Mouse (Mus musculus): ENCODE results near the gene Scnn1b.
A peak's percentile ranks its signal among the peaks of the same experiment; 100 is the strongest.

Gene Scnn1b

GRCm38 (mm10) chr7:121864858-121865585, at the start of gene Scnn1b:
Gene Scnn1b, plus strand, starts transcription at chr7:121865038.
- no peak for DNase-seq

DNA sequence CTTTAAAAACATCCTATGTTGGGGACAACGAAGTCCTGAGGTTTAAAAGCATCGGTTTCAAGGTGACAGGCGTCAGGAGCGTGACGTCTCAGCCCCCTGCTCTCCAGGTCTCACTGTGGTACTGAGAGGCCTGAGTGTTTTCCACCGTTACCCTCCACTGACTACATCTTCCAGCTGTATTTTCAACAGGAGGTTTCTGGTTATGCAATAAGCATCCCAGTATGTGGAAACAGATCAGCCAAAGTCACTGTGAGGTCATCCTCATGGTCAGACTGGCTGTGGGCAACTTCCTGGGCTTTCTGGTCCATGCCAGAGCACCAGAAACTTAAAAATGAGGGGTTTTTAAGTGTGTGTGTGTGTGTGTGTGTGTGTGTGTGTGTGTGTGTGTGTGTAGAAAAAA, 43.2 kb upstream of the Scnn1b start:
- no peak for DNase-seq

DNA sequence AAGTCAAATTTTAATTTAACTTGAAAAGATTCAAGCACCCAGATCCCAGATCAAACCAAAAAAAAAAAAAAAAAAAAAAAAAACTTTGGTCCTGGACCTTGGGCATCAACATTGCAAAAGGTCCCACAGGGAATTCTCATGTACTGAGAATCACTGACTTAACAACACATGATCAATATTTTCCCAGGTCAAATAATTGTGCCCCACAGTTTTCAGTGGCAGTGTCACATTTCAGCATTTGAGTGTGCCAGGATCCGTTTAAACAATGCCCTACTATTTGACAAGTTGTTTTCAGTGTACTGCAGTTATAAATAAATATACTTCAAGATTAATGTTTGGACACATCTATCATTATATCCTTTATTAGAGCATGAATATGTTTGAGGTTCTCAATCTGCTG, 36.4 kb upstream of the Scnn1b start:
- no peak for DNase-seq

DNA sequence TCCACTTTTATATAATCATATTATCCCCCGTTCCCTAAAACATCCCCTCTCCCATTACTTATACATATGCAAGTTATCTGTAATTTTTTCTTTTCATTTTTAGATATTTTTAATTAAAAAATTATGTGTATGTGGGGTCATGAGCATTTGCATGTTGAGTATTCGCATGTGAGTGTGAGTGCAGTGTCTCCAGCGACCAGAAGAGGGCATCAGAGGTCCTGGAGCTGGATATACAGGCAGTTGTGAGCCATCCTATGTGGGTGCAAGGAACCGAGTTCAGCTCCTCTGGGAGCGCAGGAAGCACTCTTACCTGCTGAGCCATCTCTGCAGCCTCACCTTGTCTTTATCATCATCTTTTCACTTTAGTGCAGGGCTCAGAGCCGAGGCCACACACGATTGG, 29.4 kb upstream of the Scnn1b start:
- no peak for DNase-seq

DNA sequence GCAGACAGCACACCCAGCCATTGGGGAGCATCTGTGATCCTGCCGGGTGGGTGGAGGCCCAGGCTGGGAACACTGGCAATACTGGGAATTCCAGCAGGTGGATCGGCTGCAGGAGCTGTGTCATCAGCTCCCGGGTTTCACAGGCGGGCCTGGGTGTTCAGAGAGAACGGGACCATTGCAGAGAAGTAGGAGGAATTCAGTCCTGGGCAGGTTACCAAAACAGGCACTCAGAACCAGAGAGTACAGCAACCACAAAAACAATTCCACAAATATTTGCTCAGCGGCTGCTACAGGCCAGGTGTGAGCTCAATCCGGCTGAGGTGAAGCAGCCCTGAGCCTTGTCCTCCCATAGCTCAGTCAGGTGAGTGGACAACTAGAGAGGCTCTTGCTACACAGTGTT, 28.0 kb upstream of the Scnn1b start:
- no peak for DNase-seq

GRCm38 (mm10) chr7:121840810-121841209, 24.0 kb upstream of the Scnn1b start:
- peak; percentile 28 for DNase-seq

DNA sequence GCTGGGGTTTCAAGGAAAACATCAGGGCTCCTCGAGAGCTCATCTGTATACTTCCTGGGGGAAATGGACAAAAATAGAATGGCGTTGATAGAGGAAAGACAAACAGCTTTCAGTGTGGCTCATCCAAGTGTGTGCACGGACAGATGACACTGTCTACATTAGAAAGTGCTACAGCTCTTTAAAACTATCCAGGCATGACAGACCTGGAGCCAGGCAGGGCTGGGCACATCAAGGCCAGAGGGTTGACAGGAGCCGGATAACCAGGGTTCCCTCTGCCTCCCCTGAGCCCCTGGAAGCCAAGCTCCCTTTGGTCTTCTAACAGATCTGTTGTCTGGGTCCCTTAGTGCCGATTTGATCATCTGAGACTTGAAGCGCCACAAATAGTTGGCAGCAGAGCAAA, 22.6 kb upstream of the Scnn1b start:
- no peak for DNase-seq

DNA sequence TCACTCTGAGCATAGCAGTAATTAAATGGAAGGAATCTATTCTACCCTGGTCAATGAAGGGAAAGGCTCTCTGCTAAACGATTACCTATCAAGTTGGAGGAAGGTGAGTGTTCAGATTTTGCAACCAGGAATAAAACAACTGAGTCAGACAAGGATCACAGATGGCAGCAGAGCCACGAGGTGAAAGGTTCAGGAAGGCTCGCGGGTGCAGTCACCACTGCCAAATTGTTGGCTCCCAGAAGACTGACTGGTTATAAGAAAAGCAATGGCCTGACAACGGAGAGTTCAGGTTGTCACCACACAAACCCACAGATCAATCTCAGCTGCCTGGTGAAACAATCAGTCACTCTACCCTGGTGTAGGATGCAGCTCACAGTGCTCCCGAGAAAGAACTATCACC, 18.9 kb upstream of the Scnn1b start:
- no peak for DNase-seq

DNA sequence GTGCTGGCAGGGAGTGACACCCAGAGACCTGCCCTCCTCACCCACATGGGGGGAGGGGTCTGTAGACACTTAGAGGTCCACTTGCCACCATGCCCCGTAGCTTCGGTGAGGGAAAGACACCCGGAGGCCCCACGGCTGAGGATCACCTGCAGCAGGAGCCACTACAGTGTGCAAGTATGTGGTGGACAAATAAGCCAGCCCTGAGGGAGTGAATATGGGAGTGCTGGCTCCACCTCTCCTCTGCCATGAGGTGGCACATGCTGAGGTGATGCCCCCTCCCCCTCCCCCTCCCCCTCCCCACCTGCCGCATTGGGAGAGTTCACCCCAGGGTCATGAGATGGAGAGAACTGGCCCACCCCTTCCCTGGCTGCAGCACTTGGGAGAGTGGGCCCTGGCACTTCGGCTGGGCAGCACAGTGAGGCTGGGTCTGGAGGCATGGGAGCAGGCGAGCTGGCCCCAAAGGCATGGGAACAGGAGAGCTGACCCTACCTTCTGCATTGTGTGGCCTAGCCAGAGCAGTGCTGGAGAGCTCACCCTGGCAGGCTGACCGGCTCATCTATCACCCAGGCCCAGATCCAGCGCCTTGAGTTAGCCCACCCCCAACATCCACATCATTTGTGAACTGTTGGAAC, 16.2 kb upstream of the Scnn1b start:
- no peak for DNase-seq

DNA sequence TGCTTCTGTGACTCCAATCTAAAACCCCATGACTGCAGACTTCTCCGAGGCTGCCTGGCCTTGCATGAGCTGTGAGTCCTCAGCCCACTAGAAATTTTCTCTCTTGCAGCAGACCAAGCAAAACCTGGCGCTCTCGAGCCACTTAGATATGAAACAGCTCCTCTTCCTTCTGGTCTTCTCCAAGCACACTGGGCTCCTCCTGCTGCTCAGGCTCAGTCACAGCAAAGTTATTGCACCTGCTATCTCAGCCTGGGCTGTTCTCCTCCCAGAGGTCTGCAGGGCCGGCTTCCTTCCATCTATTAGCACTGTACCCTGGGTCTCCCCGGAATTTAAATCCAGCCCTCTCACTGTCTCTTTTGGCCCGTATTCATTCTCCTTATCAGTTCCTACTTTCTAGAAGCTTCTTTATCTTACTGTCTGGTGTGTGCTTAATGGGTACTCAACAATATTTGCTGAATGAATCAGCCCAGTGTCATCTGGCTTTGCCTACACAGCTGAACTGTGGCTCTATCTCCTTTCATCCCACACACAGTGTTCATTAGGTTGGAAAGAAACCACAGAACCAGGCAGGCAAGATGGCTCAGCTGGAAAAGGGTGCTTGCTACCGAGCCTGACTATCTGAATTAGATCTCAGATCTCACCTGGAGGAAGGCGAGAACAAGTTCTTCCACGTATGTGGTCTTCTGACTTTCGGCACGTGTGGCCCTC, 7.5 kb upstream of the Scnn1b start:
- no peak for DNase-seq

DNA sequence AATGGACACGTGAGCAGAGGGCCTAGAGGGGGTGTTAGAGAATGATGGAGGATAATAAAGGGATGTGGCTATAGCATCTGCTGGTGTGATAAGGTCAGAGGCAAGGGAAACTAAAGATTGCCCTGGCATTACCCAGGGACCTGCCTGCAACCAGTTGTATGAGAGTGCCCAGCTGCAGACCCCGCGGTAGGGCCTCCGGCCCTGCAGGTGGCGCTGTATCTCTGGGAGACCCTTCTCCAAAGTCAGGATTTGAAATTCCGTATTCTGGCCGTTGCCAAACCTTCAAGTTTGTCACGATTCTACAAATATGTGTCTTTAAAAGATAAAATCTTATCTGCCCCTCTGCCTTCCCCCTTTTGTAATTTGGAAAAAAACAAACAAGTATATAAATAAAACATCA, 5.9 kb upstream of the Scnn1b start:
- DNase-seq = no peak

DNA sequence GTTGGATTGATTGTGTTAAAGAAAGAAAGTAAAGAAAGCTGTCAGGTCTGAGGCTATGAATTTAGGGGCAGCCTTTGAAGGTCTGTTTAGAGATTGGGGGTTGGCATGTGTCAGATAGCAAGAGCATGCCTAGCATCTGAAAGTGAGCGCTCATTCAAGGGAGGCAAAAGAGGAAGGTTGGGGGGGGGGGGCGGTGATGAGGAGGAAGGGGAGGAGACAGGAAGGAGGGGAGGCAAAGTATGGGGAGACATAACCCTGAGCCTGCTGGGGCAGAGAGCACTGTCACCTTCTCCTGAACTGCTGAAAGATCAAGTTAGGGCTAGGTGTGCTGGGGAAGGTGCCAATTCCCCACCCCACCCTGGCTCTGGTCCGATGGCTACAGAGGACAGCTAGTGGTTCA, 6.8 kb downstream of the Scnn1b start:
- DNase-seq = no peak

DNA sequence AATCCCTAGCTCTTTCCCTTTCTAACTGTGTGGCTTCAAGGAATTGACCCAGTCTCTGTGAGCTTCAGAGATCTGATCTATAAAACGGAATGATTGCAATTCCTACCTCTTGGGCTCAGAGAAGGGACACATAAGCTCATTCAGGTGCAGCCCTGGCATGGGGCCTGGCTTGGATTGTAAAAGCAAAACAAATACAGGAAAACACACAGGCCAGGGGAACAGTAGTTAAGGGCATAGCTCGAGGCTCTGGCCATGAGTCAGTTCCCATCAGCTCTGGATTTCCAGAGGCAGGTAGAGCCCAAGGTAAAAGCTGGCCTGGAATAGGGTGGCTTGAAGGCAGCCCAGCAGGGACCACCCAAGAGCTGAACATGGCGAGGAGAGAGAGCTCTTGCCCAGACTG, 9.2 kb downstream of the Scnn1b start:
- DNase-seq = no peak

- no peak for DNase-seq
These were observed 9.9 kb downstream of the Scnn1b start for GRCm38 (mm10) chr7:121874784-121875183.

- DNase-seq = no peak
These were observed 15.4 kb downstream of the Scnn1b start for GRCm38 (mm10) chr7:121880246-121880645.

- no peak for DNase-seq
These were observed 26.0 kb downstream of the Scnn1b start for GRCm38 (mm10) chr7:121890636-121891360.

- no peak for DNase-seq
These were observed 31.9 kb downstream of the Scnn1b start for GRCm38 (mm10) chr7:121896689-121897088.

DNA sequence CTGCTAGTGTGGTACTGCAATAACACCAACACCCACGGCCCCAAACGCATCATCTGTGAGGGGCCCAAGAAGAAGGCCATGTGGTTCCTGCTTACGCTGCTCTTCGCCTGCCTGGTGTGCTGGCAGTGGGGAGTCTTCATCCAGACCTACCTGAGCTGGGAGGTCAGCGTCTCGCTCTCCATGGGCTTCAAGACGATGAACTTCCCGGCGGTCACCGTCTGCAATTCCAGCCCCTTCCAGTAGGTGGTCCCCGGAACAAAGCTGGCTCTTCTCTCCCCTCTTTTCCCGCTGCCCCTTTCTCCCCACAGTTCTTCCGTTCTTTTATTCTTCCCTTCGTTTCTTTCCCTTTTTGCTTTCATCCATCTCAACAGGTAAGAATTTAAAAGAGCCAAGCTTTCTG, 34.5 kb downstream of the Scnn1b start:
- peak; percentile 70 for DNase-seq

GRCm38 (mm10) chr7:121899940-121900339, 35.1 kb downstream of the Scnn1b start:
- peak; percentile 29 for DNase-seq

DNA sequence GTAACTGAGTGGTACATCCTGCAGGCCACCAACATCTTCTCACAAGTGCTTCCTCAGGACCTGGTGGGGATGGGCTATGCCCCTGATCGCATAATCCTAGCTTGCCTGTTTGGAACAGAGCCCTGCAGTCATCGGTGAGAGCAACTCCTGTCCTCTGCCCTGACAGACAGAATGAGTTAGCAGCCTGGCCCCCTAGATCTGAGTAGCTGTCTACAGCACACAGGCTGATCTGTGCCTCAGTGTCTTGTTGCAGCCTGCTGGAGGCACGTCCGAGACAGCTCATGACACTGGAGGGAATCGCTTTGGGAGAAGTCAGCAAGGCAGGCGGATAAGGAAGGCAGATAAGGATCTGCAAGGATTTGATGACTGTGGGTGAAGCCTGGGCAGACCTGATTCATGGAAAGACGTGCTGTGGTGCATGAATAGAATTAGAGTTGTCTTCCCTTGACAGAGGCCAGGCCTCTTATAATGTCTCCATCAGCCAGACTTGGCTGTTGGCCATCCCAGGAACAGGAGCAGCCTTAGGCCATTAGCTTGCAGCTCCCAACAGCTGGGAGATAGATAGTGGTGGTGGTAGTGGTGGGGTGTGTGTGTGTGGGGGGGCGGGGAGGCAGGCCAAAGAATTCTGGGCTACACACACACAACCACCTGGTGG, 38.0 kb downstream of the Scnn1b start:
- DNase-seq = no peak

- no peak for DNase-seq
These were observed 42.0 kb downstream of the Scnn1b start for GRCm38 (mm10) chr7:121906879-121907278.

- DNase-seq = no peak
These were observed 47.4 kb downstream of the Scnn1b start for GRCm38 (mm10) chr7:121912250-121912649.

GRCm38 (mm10) chr7:121913944-121914343, 49.1 kb downstream of the Scnn1b start:
- no peak for DNase-seq
